Mouse (Mus musculus) monocyte, adult 2 months (primary cell): ENCODE data around the gene Sap25.
"Not testable (repeated sequence)": the region's sequence is repeated elsewhere in the genome, so short reads cannot be mapped to it uniquely, and the experiment has no call there.

Experiments
- DNase-seq, 2 experiments: peaks; one replicate each; pipeline ENCODE4 v3.0.0; 2022; ENCODE audit warnings: low spot score in 2 of 2, low read depth in 1 of 2

The Sap25 gene

DNA sequence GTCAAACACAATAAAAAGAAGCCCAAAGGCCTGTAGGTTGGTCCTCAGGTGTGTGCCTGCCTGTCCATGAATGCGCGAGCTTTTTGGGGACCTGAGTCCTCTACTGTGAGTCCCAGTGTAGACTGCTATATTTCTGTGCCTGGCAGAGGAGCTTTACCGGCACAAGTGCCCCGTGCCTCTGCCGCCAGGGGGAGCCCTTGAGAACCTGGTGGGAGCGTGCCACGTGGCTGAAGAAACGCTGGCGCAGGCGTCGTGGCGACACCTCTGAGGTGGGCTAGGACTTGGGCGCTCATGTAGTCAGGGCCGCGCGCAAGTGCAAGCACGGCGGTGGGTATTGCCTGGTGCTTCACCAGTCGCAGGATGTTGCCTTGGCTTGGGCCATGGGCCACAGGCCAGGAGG lies at the start of gene Sap25:
Gene Sap25, plus strand, starts transcription at position 281 of the 400 bp plus-strand sequence.
- DNase-seq: no peak

- no peak for DNase-seq
Measured at GRCm38 (mm10) chr5:137595921-137596320, 45.2 kb upstream of the Sap25 start.

DNA sequence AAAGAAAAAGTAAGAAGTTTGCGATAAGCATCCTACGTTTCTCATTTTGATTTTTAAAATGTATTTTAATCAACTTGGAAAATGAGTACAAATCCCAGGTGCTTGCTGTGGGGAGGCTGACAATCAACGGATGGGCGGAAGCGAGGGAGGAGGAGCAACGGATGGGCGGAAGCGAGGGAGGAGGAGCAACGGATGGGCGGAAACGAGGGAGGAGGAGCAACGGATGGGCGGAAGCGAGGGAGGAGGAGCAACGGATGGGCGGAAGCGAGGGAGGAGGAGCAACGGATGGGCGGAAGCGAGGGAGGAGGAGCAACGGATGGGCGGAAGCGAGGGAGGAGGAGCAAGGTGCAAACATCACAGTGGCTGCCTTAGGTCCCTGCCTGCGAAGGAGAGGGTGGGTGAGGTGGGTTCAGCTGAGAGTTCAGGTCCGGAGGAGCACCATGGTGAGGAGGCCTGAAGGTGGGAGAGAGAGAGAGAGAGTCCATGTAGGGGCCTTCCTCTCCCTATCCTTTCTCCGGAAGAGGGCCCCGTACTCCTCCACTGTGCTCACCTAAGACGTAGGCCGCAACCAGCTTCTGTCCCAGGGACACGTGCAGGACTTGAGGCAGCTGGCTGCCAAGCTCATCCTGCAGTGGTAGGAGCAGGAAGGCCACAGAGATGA lies 44.4 kb upstream of the Sap25 start:
- no peak for DNase-seq

DNA sequence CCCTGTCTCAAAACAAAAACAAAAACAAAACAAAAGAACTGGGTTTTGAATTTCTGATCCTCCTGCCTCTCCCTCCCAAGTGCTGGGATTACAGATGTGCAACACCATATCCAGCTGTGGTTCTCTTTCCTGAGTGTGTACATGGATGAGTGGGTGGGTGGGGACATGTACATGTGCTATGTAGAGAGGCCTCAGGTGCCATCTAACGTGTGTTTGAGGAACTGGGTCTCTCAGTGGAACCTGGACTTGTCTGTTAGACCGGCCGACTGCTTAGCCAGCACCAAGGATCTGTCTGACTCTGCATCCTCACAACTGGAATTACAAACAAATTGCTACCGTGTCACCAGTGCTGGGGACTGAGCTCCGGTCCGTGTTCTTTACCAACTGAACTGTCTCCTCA lies 43.5 kb upstream of the Sap25 start:
- DNase-seq: no peak

- DNase-seq: no peak
Measured at GRCm38 (mm10) chr5:137598100-137598826, 42.9 kb upstream of the Sap25 start.

- DNase-seq: no peak
Measured at GRCm38 (mm10) chr5:137599600-137599999, 41.5 kb upstream of the Sap25 start.

DNA sequence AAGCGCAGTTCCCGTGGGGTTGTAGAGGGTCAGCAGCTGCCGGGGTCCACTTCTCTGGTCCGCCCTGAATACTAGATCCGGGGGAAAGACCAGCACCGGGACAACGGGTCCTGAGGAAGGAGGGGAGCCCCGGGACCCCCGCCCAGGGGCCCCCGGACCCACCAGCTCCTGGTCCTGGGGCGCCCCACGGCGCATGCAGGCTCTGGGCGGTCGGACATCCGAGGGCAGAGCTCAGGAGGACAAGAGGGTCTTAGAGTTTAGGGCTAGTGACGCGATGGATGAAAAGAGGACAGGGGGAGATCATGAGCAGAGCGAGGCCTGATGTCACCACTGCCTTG lies 40.9 kb upstream of the Sap25 start:
- no peak for DNase-seq

DNA sequence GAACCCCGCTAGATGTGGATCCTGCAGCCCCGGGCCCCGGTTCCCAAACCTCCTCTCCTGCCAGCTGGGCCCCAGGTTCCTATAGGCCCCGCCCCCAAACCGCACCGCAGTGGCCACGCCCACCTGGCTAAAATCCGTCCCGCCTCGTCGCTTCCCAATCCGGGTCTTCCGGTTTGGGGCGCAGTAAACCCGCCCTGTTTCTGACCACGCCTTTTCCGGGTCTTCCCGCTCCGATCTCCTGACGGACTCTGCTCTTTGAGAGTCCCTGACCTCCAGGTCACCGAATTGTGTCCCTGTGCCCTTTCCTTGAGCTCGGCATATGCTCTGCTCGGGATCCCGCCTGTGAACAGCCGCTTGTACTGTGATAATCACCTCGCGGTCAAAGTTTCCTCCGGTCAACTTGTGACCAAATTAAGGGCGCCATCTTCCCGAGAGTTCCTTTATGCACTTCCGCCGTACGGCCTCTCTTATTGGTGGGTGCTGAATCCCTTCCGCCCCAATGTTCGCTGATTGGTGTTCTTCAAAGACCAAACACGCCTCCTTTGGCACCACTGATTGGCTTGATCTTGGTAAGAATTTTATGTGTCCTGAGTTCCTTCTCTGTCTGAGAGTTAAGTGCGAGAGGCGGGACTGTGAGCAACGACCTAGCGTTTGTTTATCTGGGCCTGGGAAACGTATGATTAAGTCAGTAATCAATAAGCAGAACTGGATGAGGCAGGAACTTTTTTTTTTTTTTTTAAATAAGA lies 40.3 kb upstream of the Sap25 start, which contains the start of gene Mospd3:
Gene Mospd3, minus strand, starts transcription at position 440 of the 746 bp plus-strand sequence.
- peak; percentile 88 to 96 for DNase-seq

GRCm38 (mm10) chr5:137601365-137601729 lies 39.8 kb upstream of the Sap25 start:
- DNase-seq: no peak

GRCm38 (mm10) chr5:137607860-137608653 lies 33.1 kb upstream of the Sap25 start:
- DNase-seq: no peak

DNA sequence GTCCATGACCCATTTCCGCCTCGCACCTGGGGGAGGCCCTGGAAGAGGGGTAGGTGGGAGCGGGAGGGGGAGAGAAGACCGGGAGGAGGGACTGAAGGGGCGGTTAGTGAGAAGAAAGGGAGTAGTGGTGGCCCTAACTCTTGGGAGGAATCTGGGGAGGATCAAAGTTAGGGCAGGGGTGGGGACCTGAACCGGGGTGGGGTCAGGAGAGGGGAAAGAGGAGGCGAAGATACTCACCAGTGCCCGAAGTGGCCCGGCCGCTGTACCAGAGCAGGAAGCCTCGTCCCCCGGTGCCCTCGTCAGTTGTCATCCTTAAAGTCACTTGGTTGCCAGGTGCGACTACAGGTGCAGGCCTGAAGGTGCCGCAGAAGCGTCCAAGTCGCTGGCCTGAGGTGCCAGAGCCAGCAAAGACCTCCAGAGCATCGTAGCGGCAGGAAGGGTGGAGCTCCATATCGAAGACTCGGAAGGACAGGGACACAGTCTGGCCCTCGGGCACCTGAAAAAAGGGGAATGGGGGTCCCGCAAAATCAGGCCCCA lies 32.4 kb upstream of the Sap25 start:
- no peak for DNase-seq

DNA sequence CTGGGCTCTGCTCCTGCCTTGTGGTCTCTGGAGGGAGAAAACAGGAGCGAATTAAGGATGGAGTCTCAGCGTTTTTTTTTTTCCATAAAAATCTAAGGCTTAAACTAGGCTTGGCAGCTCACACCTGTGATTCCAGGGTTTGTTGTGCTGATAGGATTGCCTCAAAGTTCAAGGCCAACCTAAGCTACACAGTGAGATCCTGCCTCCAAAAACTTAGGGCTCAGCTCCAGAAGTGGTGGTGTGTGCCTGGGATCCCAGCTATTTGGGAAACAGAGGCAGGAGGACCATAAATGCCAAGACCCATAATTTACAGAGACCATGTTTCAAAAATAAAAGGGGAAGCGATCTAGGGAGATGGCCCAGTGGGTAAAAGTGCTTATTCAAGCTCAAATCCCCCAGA lies 31.8 kb upstream of the Sap25 start:
- DNase-seq: no peak

DNA sequence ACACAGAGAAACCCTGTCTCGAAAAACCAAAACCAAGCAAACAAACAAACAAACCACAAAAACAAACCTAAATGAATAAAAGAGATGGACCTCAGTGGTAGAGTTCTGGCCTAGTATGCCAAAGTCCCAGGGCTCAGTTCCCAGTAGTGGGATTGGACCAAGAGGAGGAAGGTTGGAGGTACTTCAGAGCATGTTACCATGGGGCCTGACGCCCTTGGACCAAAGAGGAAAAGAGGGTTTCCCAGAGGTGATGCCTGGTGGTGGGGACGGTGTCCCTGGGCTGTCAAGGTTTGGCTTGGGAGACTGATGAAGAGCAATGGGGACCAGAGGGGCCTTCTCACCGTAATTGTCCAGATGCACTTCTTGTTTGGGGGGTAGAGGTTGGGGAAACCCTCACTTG lies 31.1 kb upstream of the Sap25 start:
- no peak for DNase-seq

- no peak for DNase-seq
Measured at GRCm38 (mm10) chr5:137610548-137611244, 30.4 kb upstream of the Sap25 start.

GRCm38 (mm10) chr5:137611245-137611602 lies 29.9 kb upstream of the Sap25 start:
- no peak for DNase-seq

DNA sequence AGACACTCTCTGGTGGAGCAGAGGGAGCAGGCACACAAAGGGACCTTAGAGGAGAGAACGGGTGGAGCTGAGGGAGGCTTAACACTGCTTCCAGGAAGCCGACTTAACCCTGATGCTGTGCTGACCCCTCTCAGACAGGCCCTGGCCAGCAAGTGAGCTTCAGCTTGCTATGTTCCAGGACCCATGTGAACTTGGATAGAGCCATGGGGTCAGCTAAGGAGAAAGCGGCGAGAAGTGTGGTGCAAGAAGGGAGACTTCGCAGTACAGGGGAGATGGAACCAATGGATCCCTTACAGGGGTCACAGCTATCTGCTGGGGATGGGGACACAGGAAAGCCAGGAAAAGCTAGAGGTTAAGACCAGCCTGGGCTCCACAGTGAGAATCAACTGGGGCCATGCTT lies 28.1 kb upstream of the Sap25 start:
- no peak for DNase-seq

- DNase-seq: no peak
Measured at GRCm38 (mm10) chr5:137613550-137613949, 27.6 kb upstream of the Sap25 start, which contains the start of gene Pcolce. Gene Pcolce, minus strand, starts transcription at chr5:137613784.

DNA sequence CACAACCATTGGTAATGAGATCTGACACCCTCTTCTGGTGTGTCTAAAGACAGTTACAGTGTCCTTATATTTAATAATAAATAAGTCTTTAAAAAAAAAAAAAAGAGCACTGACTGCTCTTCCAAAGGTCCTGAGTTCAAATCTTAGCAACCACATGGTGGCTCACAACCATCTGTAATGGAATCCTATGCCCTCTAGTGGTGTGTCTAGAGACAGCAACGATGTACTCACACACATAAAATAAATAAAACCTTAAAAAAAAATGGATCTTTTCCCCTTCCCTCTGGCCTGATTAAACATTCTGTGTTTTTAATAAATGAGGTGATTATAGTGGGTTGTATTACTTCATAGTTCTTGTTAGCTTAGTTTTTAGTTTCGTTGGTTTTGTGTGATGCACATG lies 26.2 kb upstream of the Sap25 start:
- DNase-seq: not testable (repeated sequence)

DNA sequence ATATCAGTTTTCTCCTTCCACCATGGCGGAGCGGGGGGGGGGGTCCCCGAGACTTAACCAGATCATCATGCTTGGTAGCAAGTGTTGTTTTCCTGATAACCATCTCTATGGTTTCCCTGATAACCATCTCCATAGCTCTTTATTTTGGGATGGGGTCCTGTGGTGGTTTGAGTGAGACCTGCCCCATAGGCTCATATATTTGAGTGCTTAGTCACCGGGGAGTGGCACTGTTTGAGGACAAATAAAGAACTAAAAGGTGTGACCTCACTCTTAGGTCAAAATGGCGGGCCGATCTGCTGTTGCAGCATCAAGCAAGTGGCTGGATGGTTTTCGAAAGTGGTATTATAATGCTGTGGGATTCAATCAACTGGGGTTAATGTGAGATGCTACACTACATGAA lies 25.8 kb upstream of the Sap25 start:
- DNase-seq: no peak

DNA sequence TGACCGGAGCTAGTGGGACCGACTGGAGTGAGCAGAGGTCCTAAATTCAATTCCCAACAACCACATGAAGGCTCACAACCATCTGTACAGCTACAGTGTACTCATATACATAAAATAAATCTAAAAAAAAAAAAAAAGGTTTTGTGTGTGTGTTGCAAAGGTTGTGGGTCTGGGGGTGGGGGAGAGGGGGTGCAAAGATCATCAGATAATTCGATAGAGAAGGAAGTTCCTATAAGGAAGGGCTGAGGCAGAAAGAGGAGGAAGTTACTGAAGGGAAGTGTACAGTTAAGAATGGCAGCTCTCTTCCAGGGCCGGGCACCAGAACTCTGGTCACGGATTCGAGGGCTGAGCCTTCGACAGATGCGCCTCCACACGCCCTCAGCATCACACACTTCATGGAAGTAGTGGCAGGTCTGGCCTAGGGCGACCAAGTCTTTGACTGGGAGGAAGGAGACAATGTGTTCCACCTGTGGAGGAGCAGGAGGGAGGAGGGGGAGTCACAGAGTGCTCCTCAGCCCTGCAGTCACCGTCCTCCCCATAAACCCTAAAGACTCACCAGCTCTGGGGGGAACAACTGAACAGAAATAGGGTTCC lies 17.1 kb upstream of the Sap25 start:
- DNase-seq: no peak
